Mouse (Mus musculus): ENCODE measurements around the gene Tmed6.

The Tmed6 gene

DNA sequence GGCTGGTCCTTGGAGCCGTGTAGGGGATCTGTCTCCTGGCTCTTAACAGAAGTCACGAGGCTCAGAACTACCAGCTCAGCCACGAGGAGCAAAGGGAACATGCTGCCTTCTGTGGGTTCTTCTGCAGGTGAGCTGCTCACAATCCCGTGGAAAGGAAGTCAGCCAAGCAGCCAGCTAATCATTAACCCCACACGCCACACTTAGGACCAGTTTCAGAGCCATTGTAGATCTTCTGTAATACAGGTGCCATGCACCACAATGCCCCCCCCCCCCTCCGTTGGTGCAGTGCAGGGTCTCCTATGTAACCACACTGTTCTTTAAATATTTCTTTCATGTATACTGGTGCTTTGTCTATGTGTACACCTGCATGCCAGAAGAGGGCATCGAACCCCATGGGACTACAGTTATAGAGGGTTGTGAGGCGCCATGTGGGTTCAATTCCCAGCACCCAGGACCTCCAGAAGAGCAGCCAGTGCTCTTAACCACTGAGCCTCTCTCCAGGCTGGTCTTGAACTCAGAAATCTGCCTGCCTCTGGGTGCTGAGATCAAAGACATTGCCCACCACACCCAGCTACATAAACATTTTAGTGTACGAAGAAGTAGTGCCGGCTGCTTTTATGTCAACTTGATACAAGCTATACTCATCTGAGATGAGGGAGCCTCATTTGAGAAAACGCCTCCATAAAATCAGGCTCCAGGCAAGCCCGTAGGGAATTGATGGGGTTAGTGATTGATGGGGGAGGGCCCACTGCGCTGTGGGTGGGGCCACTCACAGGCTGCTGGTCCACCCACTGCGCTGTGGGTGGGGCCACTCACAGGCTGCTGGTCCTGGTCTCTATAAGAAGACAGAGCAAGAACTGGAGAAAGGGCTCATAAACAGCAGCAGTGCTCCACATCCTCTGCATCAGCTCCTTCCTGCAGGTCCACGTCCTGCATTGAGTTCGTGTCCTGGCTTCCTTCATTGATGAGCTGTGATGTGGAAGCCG lies at the start of gene Tmed6:
TSS of gene Tmed6 (minus strand) at position 134 of the 986 bp plus-strand sequence.
- in situ Hi-C loops (cut with MboI; ENCODE audit: low sequenced_read_pairs), result no loop called here

DNA sequence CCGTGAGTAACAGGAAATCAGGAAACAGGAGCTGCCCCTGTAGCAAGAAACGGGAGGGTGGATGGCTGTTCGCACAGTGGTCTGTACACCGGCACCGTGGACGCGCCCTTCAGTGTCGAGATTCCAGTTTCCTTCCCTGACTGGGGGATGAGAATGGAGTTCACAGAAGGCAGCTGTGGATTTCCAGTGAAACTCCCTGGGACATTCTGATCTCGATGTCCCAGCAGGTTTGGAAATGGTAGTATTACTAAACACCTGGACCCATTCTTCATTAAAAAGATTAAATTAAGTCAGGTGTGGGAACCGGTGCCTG lies 49.5 kb upstream of the Tmed6 start:
- in situ Hi-C loops (cut with MboI; ENCODE audit: low sequenced_read_pairs), result loop anchor here (25.0 kb wide), 1 partner anchor 447 kb away; no protein-coding TSS in a partner anchor

DNA sequence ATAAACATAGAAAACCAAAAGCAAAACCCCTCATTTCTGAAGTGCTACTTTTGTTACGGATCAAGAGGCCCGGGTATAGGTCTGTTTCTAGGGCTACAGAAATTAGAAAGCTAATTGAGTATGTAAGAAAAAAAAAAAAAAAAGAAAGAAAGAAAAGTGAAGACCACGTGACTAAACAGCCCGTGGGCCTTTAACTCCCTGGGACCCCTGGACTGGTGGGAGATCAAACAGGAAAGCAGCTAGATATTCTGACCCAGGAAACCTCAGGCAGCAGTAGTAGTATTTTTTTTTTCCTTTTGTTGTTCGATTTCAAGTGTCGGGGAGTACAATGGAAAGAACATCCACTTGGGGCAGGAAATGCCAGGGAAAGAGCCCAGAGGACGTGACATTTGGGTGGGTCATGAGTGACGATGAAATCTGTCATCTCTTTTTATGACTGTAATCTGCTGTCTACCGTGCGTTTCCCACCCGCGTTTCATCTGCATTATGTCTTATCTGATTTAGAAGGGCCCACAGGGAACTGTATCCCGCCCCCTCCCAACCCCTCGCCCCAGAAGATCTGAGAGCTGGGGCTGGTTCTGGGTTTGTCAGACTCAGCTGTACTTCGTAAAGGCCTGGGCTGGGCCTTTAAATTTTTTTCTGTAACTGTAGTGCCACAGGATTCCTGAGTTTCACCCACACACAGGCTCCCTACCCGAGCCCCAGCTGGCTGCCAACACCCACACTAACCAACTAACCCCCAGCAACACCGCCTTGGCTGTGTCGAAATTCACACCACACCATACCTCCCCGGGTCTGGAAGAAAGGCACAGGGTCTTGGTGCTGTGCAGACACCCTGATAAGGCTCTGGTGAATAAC lies 48.9 kb upstream of the Tmed6 start:
- in situ Hi-C loops (cut with MboI; ENCODE audit: low sequenced_read_pairs), result loop anchor here (25.0 kb wide), 1 partner anchor 448 kb away; no protein-coding TSS in a partner anchor

DNA sequence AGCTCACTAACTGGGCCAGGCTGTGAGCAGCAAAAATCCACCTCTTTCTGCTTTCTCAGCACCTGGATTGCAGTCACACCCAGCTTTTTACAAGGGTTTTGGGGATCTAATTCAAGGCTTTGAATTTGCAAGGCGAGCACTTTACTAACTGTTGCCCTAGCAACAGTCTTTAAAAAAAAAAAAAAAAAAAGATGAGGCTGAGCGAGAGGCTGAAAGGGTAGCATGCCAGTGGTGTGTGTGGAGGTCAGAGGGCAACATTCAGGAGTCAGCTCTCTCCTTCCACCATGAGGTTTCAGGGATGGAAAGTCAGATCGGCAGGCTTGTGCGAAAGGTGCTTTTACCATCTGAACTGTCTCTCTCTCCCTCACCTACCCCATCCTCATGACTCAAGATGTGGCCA lies 47.8 kb upstream of the Tmed6 start:
- in situ Hi-C loops (cut with MboI; ENCODE audit: low sequenced_read_pairs), result loop anchor here (25.0 kb wide), 1 partner anchor 449 kb away; no protein-coding TSS in a partner anchor

DNA sequence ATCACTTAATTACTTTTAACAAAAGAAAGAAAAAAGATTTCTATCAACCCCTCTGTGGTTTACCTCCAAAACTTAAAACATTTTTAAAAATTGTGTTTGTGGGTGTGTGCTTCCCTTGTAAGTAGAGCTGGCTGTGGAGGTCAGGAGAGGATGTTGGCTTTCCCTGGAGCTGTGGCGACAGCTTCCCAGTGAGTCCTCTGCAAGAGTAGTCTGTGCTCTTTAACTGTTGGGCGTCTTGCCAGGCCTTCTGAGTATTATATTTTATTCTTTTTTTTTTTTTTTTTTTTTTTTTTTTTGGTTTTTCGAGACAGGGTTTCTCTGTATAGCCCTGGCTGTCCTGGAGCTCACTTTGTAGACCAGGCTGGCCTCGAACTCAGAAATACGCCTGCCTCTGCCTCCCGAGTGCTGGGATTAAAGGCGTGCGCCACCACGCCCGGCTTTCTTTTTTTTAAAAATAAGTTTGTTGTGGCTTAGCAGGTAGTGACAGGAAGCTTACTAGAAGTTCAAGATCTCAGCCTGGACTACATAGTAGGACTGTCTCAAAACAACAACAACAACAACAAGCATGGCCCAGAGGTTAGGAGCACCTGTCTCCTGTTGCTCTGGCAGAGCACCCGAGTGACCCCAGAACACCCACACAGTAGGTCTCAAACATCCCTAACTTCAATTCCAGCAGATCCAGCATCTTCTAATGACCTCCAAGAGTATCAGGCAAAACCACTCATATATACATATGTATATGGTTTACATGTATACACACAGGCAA lies 46.1 kb upstream of the Tmed6 start:
- in situ Hi-C loops (cut with MboI; ENCODE audit: low sequenced_read_pairs), result loop anchor here (25.0 kb wide), 1 partner anchor 451 kb away; no protein-coding TSS in a partner anchor

DNA sequence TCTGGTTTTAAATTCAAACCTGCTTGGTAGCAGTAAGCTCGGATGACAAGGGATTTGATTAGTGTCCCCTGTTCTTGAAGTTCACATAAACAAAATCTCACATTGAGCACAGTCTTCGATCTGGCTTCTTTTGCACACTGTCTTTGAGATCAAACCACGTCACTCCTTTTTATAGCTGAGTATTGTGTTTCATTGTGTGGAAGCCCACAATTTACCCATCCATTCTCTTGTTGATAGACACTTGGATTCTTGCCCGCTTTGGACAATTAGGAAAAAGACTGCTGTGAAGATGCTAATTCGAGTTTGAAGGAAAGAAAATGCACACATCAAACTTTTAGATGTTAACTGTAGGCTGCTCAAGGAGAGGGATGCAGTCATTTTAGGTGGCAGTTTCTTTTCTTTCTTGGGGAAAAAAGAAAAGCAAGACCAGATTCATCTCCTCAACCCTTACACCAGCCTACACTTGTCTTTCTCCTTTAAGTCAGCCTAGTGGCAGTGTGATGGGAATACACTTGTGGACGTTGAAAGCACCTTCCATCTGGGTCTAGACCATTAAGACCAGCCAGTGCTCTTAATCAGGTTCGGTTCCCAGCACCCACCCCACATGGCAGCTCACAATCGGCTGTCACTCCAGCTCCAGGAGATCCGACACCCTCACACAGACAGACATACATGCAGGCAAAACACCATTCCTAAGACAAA lies 45.3 kb upstream of the Tmed6 start:
- in situ Hi-C loops (cut with MboI; ENCODE audit: low sequenced_read_pairs), result loop anchor here (25.0 kb wide), 1 partner anchor 452 kb away; no protein-coding TSS in a partner anchor

DNA sequence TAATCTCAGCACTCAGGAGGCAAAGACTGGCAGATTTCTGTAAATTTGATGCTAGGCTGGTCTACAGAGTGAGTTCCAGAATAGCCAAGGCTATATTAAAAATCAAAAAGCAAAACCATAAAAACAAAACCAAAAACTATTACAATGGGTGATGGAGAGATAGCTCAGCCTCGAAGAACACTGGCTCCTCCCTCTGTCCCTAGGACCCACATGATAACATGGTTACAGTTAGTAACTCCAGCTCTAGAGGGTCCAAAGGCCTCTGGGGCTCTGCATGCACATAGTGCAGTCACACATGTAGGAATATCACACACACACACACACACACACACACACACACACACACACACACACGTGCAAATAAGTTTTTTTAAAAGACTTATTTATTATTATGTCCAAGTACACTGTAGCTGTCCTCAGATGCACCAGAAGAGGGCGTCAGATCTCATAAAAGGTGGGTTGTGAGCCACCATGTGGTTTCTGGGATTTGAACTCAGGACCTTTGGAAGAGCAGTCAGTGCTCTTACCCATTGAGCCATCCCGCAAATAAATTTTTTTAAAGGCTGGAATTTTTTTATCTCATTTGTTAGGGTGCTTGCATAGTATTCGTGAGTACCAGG lies 44.5 kb upstream of the Tmed6 start:
- in situ Hi-C loops (cut with MboI; ENCODE audit: low sequenced_read_pairs), result loop anchor here (25.0 kb wide), 1 partner anchor 452 kb away; no protein-coding TSS in a partner anchor

DNA sequence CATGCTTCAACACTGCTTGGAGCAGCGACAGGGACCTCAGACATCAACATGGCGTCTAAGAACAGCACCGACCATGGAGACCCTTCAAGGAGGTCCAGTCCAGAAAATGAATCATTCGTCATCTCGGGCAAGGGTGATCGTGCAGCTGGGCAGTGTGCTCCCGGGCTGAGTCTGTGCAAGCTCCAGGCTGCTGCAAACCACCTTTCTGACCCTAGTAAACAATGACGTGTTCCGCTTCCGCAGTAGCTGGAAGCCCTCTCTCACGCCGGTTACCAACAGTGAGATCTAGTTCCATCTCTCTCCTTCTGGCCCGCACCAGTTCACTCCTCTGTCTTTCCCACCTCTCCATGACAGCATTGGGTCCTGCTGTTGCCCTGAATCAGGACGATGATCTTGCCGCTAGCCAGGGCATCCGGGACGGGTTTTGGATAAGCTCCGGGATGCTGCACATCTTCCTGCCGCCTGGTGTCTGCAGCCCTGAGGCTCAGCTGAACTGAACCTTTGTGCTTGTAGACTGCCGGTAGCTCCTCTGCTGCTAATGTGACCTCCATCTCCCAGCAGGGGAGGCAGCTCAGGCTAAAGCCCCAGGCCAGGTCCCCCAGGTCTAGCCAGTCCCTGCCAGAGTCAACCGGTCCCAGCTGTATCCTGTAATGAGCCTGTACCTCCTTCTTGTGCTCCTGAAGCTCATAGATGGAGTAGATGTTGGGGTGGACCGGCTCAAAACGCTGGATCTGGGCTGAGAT lies 43.7 kb upstream of the Tmed6 start:
- in situ Hi-C loops (cut with MboI; ENCODE audit: low sequenced_read_pairs), result loop anchor here (25.0 kb wide), 1 partner anchor 453 kb away; no protein-coding TSS in a partner anchor

DNA sequence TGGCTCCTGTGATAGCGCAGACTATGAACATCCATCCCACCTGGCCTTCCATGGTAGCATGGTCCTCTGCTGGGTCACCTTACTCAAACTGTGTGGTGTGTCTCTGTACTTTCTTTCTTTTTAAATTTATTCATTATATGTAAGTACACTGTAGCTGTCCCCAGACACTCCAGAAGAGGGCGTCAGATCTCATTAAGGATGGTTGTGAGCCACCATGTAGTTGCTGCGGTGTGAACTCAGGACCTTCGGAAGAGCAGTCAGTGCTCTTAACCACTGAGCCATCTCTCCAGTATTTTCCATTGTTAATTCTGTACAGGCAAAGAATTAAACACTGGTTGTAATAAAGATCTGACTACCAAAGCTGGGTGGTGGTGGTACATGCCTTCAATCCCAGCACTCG lies 42.6 kb upstream of the Tmed6 start:
- in situ Hi-C loops (cut with MboI; ENCODE audit: low sequenced_read_pairs), result loop anchor here (25.0 kb wide), 1 partner anchor 454 kb away; no protein-coding TSS in a partner anchor

DNA sequence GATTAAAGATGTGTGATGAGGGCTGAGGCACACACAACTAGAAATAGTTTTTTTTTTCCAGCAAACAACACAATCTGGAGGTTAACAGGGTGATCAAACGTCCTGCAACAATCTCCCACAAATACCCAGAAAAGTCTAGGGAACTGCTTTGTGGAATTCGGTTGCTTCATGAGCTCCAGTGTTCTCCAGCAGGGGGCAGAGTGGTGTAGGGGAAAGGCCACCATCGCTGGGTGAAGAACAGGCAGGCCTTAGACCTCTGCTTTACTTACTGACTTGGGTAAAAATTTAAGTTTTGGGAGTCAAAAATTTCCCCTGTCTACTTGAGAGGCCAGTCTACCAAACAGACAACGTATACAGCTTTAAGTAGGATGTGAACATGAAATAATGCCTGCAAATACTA lies 39.1 kb upstream of the Tmed6 start:
- in situ Hi-C loops (cut with MboI; ENCODE audit: low sequenced_read_pairs), result loop anchor here (25.0 kb wide), 1 partner anchor 458 kb away; no protein-coding TSS in a partner anchor

DNA sequence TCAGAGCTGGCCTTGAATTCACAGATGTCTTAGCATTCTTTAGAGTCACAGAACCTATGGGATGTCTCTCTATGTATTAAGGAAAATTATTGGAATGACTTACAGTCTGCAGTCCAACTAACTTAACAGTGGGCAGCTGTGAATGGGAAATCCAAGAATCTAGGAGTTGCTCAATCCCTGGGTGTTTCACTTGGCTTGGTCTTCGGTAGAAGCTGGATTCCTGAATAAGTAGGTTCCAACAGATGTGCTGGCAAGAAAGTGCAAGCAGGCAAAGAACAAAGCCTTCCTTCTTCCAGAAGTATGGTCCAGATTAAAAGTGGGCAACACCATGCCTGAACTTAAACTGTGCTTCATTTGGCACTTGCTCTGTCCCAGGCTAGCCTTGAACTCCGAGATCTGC lies 35.2 kb upstream of the Tmed6 start:
- in situ Hi-C loops (cut with MboI; ENCODE audit: low sequenced_read_pairs), result loop anchor here (25.0 kb wide), 1 partner anchor 462 kb away; no protein-coding TSS in a partner anchor

DNA sequence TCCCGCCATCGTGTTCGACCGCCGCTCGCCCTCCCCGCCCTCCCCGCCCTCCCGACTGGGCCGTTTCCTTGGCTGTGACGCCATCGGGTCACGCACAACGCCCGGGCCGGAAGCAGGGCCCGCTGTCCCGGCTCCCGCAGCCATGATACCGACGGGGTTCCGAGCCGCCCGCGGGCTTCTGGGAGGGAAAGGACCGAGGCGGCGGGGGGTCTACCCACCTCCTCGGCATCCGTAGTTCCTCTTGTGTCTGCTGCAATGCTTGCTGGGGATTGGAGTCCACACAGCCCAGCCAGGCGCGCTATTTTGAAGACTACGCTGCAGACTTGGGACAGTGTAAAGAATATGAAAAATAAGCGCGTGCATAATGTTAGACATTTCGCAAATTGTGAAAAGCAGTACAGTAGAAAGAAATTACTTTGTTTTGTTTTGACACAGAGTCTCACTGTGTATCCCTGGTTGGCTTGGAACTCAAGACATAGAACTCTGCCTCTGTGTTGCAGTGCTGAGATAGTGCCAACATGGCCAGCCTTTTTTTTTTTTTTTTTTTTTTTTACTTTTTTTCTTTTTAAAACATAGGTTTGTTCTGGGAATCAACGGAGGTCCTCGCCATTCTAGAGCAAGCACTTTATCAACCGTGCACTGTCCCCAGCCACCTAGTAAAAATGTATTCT lies 31.1 kb upstream of the Tmed6 start, which contains the start of gene Terf2:
TSS of gene Terf2 (minus strand) at position 182 of the 671 bp plus-strand sequence.
- in situ Hi-C loops (cut with MboI; ENCODE audit: low sequenced_read_pairs), result no loop called here

DNA sequence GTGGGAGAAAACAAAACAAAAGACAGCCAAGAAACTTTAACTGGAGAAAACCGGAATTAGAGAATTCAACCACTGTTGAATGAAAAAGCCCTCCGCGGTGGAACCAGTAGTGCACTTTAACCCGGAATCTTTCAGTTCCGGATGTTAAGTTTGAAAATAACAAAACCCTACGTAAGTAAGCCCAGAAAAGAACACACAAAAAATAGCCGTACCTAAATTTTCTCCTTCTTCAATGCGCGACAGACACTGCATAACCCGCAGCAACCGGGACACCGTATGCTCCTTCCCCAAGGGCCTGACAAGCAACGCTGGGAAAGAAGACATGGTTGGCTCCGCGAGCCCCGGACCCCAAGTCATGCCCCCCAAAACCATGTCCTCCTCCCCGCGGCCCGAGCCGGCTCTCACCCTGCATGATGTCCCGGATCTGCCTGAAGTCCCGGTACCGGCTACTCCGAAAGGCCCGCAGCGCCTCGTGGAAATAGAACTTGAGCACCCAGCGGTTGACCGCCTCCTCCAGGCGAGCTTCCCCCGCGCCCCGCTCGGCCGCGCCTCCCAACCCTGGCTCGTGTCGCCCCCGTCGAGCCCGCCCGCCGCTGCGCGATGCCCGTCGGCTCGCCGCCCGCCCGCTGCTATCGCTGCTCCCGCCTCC lies 30.4 kb upstream of the Tmed6 start:
- in situ Hi-C loops (cut with MboI; ENCODE audit: low sequenced_read_pairs), result no loop called here

DNA sequence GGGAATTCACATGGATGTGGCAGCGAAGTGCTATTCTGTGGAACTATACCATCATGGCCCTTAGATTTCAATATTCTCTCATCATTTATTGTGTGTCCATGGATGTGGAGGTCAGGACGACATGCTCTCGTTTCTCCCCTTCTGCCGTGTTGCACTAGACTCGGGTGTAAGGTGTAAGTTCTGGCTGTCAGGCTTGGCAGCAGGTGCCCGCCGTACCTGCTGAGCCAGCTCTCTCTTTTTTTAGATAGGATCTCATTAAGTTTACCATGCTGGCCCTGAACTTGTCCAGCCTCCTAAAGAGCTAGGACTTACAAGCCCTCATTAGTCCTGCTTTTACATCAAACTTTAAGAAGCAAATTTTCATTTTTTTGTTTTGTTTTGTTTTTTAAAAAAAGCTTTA lies 25.1 kb upstream of the Tmed6 start:
- in situ Hi-C loops (cut with MboI; ENCODE audit: low sequenced_read_pairs), result no loop called here

DNA sequence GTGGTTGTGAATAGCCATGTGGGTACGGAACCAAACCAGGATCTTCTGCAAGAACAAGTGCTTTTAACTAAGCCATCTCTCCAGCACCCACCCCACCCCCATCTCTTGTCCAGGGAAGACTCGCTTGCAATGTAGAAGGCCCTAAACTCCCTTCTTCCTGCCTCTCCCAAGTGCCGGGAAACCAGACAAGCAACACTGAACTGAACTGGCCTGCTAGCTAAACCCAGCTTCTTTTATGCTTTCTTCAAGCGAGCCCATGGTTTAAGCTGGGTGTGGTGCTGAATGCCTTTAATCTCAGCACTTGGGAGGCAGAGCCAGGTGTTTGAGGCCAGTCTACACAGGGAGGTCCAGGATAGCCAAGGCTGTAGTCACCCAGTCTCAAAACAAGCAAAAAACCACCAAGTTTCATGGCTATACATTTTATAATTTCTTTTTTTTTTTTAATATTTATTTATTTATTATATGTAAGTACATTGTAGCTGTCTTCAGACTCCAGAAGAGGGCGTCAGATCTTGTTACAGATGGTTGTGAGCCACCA lies 23.2 kb upstream of the Tmed6 start:
- in situ Hi-C loops (cut with MboI; ENCODE audit: low sequenced_read_pairs), result no loop called here

DNA sequence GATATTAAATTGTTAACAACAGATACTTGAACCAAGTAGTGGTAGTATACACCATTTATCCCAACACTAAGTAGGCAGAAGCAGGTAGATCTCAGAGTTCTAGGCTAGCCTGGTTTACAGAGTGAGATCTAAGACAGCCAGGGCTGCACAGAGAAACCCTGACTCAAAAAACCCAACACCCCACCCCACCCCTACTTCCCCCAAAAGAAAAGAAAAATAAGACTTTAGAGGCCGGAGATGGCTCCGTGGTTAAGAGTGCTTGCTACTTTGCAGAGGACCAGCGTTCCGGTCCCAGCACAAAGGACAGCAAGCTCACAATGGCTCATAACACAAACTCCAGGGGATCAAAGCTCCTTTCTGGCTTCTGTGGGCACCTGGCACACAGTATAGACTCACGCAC lies 20.6 kb upstream of the Tmed6 start:
- in situ Hi-C loops (cut with MboI; ENCODE audit: low sequenced_read_pairs), result no loop called here

DNA sequence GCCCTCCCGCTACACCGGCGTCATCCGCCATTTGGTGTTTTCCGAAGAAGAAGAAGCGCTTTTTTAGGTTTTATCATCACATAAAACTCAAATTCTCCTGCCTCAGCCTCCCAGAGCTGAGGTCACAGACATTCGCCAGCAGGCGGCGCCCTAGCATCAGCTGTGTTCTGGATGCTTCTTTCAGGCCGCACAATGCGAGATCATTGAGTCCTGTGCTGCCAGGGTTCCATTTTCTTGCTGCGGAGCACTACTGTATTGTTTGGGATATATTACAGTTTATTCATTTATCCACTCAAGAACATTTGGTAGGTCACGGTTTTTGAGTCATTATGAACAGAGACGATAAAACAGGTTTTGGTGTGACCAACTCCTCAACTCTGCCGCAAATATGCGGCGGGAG lies 19.9 kb upstream of the Tmed6 start:
- in situ Hi-C loops (cut with MboI; ENCODE audit: low sequenced_read_pairs), result no loop called here
